Mouse (Mus musculus) bone marrow macrophage, adult 2 months (primary cell): Measurements from ENCODE around the gene Dip2b.

Source experiments
- CTCF ChIP-seq: IDR thresholded peaks from 2 replicates; pipeline ENCODE4 v1.5.1; 2012; ENCODE audit warnings: low read depth, mild to moderate bottlenecking, low read length, moderate library complexity
- POLR2A ChIP-seq: IDR thresholded peaks from 2 replicates; pipeline ENCODE4 v1.6.1; 2012; ENCODE audit warnings: mild to moderate bottlenecking, low read depth, low read length, borderline replicate concordance

GRCm38 (mm10) chr15:100040541-100041266 is 2.2 kb downstream of the Dip2b start:
- TF ChIP-seq CTCF (no peak), POLR2A (no peak)
